Mouse (Mus musculus) cerebellum, adult 18-20 months (tissue): ENCODE results near the gene Notch4.

Experiments
- DNase-seq, 2 experiments: peaks; one replicate each; pipeline ENCODE4 v3.0.0; 2021

Notch4 gene

DNA sequence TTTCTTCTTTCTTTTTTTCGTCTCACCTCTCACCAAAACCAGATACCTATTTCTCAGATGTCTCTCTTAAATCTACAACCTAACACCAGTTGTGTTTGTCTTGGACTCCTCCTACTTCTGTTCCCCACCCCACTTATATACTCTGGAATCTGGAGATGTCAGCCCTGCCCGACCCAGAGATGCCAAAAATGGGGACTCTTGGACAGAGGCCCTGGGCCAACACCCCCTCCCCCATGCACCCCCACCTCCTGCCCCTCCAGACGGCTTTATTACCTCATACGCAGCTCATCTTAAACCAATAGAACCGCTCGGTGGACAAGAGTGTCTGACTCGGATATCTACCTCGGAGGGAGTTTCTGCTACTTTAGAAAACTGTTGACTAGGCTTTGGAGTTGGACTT, 32.0 kb downstream of the Notch4 start:
- no peak for DNase-seq

DNA sequence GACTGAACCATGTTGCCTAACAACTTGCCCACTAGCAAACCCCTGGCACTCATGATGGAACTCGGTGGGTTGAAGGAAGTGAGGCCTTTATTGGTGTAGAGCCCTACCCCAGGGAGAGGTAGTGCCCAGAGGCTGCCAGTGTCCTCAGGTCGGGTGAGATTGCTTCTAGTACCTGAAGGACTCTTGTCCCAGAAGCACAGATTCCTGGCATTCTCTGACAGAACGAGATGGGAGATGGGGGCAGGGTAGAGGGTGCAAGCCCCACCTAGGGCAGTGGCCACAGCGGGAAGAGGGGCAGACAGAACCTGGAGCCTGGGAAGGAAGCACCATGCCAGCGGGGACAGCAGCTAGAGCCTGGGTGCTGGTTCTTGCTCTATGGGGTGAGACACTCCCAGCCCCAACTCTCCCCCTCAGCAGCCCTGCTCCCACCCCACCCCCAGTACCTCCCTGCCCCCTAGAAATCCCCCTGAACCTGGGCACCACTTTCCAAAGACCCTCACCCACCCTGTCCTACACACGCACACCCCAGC, 33.6 kb downstream of the Notch4 start, which contains the start of gene Ager:
TSS of gene Ager (plus strand) at position 297 of the 530 bp plus-strand sequence.
- DNase-seq: peak in 1 of 2 experiments; percentile 6

DNA sequence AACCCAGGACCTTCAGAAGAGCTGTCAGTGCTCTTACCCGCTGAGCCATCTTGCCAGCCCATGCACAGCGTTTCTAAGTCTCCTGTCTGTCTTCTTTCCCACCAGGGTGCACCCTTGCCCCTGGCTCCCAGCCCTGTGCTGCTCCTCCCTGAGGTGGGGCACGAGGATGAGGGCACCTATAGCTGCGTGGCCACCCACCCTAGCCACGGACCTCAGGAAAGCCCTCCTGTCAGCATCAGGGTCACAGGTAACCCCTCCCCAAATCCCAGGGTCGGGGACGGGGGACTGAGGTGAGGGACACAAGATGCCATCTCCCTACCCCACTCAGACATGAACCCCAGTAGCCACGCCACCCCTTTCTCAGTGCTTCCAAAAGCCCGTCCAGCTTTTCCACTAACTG, 35.8 kb downstream of the Notch4 start:
- DNase-seq: peak in 1 of 2 experiments; percentile 20

DNA sequence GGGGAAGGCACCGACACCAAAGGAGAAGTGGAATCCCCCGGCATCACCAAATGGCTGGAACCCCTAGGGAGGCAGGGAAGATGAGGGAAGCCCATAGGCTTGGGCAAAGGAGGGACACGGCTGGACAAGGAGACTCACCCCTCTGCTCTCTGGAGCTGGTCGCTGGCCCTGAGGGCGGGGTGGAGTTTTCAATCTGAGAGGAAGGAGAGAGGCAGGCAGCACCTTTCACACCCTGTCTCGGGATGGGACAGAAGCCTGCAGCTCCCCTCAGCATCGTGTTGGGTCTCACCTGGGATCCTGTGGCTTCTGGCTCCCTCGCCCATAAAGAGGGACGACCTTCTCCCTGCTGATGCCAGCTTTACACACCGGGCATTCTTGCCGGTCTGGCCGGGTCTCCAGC, 37.7 kb downstream of the Notch4 start:
- no peak for DNase-seq

- peak; percentile 97 to 100 for DNase-seq
These were observed 39.5 kb downstream of the Notch4 start, which contains the start of gene Rnf5 for GRCm38 (mm10) chr17:34603375-34604060. Gene Rnf5, minus strand, starts transcription at chr17:34603690.

- peak; percentile 96 to 100 for DNase-seq
These were observed 40.0 kb downstream of the Notch4 start, which contains the start of gene Agpat1 for GRCm38 (mm10) chr17:34604061-34604508. Gene Agpat1, plus strand, starts transcription at chr17:34604262.

GRCm38 (mm10) chr17:34604511-34605237, 40.6 kb downstream of the Notch4 start:
- DNase-seq: no peak

GRCm38 (mm10) chr17:34605609-34606008, 41.5 kb downstream of the Notch4 start:
- DNase-seq: peak; percentile 97

GRCm38 (mm10) chr17:34606186-34607039, 42.3 kb downstream of the Notch4 start:
- peak in 1 of 2 experiments; percentile 45 for DNase-seq

- peak in 1 of 2 experiments; percentile 37 for DNase-seq
These were observed 43.9 kb downstream of the Notch4 start for GRCm38 (mm10) chr17:34607997-34608396.

DNA sequence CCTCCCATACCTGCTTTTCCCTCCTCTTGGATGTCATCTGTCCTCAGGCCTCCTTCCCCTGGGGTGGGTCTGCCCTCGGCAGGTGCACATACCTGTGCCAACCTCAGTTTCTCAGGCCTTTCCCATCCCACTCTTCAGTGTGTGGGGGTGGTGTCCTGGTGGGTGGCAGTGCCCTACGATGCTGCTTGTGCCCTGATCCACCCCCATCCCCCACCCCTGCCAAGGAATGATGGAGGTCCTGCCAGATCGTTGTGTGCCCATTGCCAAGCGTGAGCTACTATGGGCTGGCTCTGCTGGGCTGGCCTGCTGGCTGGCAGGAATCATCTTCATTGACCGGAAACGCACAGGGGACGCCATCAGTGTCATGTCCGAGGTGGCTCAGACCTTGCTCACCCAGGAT, 47.0 kb downstream of the Notch4 start:
- DNase-seq: peak in 1 of 2 experiments; percentile 11

DNA sequence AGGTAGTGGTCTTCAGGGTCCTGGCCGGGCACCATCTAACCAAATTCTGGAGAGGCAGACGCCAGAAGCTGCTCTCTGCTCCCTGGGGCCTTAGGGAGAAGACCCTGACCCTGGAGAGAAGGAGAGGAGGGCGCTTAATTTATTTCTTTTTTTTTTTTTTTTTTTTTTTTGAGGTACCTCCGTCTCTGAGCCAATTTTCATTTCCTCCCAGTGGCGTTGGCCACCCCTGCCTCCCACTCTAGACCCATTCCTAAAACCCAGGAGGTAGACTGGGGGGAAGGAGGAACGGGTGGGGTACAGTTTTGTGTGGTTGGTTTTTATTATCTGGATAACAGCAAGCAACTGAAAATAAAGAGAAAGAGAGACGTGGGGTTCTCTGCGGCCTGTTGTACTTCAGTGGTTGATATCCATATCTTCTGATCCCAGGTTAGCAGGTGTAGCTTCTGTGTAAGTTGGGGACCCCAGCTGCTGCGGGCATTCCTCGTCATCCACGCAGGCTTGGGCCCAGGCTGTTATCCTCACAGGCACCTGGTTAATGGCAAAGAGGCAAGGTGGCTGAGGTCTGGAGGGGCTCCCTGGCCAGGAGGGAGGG, 49.1 kb downstream of the Notch4 start:
- no peak for DNase-seq

GRCm38 (mm10) chr17:34613830-34614229, 49.8 kb downstream of the Notch4 start:
- DNase-seq: no peak

DNA sequence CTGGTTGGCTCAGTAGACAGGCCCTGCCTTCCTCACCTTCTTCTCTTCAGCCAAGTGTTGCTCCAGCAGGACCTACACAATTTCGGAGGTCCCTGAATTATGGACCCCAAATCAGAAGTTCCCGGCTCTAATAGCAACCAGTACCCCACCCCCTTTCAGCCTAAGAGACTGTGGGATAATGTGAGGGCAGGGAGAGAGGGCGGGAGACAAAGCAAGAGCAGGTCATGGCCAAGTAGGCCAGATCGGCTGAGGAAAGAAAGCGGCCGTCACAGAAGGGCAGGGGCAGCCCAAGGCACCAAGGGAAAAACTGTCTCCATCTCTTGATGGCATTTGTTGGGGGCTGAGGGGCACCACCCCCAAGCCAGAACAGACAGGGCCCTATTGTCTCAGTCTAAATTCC, 51.8 kb downstream of the Notch4 start, which contains the start of gene Egfl8:
TSS of gene Egfl8 (minus strand) at position 101 of the 400 bp plus-strand sequence.
- no peak for DNase-seq

GRCm38 (mm10) chr17:34618999-34619398, 54.9 kb downstream of the Notch4 start:
- peak; percentile 73 to 76 for DNase-seq

DNA sequence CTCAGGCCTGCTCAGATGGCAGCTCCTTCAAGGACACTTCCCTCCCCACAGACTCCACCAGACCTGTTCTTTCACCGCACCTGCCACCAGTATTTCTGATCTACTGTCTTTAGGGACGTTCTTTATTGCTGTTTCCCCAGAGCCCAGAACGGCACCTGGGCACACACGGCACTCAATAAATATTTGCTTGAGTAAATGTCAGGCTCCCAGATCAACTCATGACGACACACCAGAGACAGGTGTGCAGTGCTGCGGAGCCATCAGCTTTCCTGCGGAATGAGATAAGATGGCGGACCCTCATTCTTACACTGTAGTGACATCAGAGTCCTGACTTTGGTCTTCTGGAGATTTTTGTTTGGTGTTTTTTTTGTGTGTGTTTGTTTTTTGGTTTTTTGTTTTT, 56.9 kb downstream of the Notch4 start:
- no peak for DNase-seq

- DNase-seq: no peak
These were observed 59.1 kb downstream of the Notch4 start for GRCm38 (mm10) chr17:34623161-34623560.

DNA sequence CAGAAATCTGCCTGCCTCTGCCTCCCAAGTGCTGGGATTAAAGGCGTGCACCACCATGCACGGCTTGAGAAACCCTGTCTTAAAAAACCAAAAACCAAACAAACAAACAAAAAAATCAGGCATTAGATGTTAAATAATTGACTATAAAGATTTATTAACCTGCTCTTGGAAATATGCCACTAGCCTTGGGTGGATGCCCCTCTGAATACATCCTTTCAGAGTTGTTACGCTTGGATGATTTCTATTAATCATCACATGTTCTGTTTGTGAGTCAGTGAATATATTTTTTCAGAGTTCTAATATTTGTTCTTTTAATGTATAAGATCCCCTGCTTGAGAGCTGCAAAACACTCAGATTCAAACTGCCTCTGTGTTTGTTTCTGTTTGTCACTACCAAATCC, 60.9 kb downstream of the Notch4 start:
- DNase-seq: no peak

- DNase-seq: no peak
These were observed 62.1 kb downstream of the Notch4 start for GRCm38 (mm10) chr17:34626062-34626772.

- no peak for DNase-seq
These were observed 62.7 kb downstream of the Notch4 start for GRCm38 (mm10) chr17:34626773-34627092.

DNA sequence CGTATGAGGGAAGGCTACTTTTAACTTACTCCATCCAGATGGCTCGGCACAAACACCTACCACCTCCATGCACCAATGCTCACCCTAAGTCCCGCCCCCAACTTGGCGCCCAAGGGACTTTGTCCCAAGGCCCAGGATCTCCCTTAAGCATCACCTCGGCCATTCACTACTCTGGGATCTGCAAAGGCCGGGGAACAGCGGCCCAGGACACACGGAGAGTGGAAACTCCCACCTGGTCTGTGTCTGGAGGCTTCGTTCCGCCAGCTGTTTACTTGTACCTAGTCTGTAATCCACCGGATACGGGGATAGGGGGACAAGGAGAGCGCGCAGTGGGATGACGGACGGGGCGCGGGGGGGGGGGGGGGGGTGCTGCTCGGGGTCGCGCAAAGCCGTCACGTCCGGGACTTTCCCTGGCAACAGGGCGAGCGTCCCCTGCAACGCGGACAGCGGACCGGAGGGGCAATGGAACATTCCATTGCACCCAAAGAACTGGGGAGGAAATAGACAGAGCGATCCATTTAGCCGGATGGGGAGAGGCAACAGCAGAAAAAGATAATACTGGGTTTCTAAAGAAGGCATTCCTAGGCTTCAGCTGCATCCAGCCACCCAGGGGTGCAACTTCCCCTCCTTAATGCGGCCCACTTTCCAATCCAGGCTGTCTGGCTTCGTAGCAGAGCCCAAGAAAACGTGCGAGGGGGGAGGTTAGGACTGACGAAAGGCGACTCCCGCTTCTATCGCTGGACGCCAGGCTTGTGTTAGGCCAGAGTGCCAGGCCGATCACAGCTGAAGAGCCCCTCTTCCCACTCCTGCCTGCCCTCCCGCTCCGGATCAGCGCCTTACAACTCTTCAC, 63.2 kb downstream of the Notch4 start:
- DNase-seq: peak; percentile 86 to 93
